Mouse (Mus musculus) liver, embryonic 14.5 days (tissue): ENCODE data around the gene Nacc2. TPM values are rescaled to one million over a fixed set of nuclear protein-coding genes. Genes with fewer than 3 reads are reported as not detected.

ENCODE experiments used
- ATAC-seq: fragments of 200-750 bp; cut with Nextera tagmentation; 2 replicates; pipeline ENCODE4 v1.8.0; 2017; ENCODE audit warnings: moderate number of reproducible peaks, mild to moderate bottlenecking, moderate library complexity; ENCODE audit not compliant: insufficient read depth
- DNase-seq, 3 experiments: peaks; one replicate each; pipeline ENCODE4 v3.0.0-alpha.2; 2012 to 2013; ENCODE audit warnings: low read depth in 3 of 3, low spot score in 3 of 3
- H3K27ac ChIP-seq: fragments of 300-500 bp; sonication (generic); 2 replicates; pipeline ENCODE4 v1.5.1; 2014; ENCODE audit warnings: moderate library complexity, mild to moderate bottlenecking, control low read depth, inconsistent platforms
- H3K27me3 ChIP-seq: fragments of 300-500 bp; sonication (generic); 2 replicates; pipeline ENCODE4 v1.6.1; 2014; ENCODE audit warnings: mild to moderate bottlenecking, low read length, moderate library complexity; ENCODE audit not compliant: control insufficient read depth, insufficient read depth
- H3K36me3 ChIP-seq: fragments of 300-500 bp; sonication (generic); replicated peaks from 2 replicates; pipeline ENCODE4 v1.6.1; 2014; ENCODE audit warnings: low read depth; ENCODE audit not compliant: control insufficient read depth, insufficient read depth
- H3K4me1 ChIP-seq, 2 experiments: fragments of 200-500 bp in 1 of 2; fragments of 300-500 bp in 1 of 2; sonication (generic) in 1 of 2; replicated peaks; 2 replicates each; pipeline ENCODE4 v1.6.1; 2012 to 2014; ENCODE audit warnings: antibody characterized with exemption in 1 of 2, inconsistent platforms in 1 of 2, low read length in 1 of 2; ENCODE audit not compliant: control insufficient read depth in 2 of 2, insufficient read depth in 2 of 2
- H3K4me2 ChIP-seq: fragments of 300-500 bp; sonication (generic); 2 replicates; pipeline ENCODE4 v1.6.1; 2014; ENCODE audit warnings: low read depth, mild to moderate bottlenecking, control low read depth, moderate library complexity
- H3K4me3 ChIP-seq, 2 experiments: fragments of 200-500 bp in 1 of 2; fragments of 300-500 bp in 1 of 2; sonication (generic) in 1 of 2; 2 replicates each; pipeline ENCODE4 v1.5.1; 2012 to 2014; ENCODE audit warnings: low read depth in 2 of 2, low read length in 2 of 2, mild to moderate bottlenecking in 2 of 2, control low read depth in 1 of 2, inconsistent platforms in 1 of 2, moderate library complexity in 1 of 2; ENCODE audit not compliant: insufficient read depth in 1 of 2
- H3K9ac ChIP-seq: fragments of 300-500 bp; sonication (generic); replicated peaks from 2 replicates; pipeline ENCODE4 v1.6.1; 2014; ENCODE audit warnings: mild to moderate bottlenecking, control low read depth, moderate library complexity
- H3K9me3 ChIP-seq: fragments of 300-500 bp; sonication (generic); 2 replicates; pipeline ENCODE4 v1.6.1; 2016; ENCODE audit warnings: low read length, mixed read lengths; ENCODE audit not compliant: control insufficient read depth
- CTCF ChIP-seq: IDR thresholded peaks from 2 replicates; pipeline ENCODE4 v1.5.1; 2016; ENCODE audit warnings: antibody characterized with exemption, low read depth, control low read depth
- EP300 ChIP-seq: IDR thresholded peaks from 2 replicates; pipeline ENCODE4 v1.6.1; 2016; ENCODE audit warnings: antibody characterized with exemption, low read depth
- WGBS: fragments of 180-500 bp; shearing (Covaris S2); extraction: QIAGEN DNeasy Blood & Tissue Kit; methylation state at CpG from one replicate; pipeline ENCODE4 v1.1.7; 2014; ENCODE audit not compliant: insufficient replicate concordance; 5-methylcytosine and 5-hydroxymethylcytosine counted together
- polyA plus RNA-seq, 2 experiments: library from polyadenylated mRNA; depleted of rRNA in 1 of 2; stranded (reverse) in 1 of 2; unstranded in 1 of 2; fragments of >200 nt; fragmentation: Nextera tagmentation in 1 of 2; extraction: Ambion mirVana in 1 of 2; gene quantifications; 2 replicates each; pipeline versions ENCODE4 v1.2.1 to v1.2.3; 2012 to 2014

The Nacc2 gene
- polyA plus RNA-seq, 2 experiments, result 1.4 to 2.4 TPM

DNA sequence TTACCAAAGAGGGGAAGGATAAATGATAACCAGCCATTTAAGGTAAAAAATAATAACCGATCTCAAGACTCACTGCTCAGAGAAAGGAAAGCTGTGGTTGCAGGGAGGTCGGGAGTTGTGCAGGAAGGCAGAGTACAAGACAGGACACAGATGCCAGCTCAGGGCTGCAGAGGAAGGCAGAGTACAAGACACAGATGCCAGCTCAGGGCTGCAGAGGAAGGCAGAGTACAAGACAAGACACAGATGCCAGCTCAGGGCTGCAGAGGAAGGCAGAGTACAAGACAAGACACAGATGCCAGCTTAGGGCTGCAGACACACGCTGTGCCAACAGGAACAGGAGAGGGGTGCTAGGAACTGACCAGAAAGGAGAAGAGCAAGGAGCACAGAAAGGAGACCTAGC, 42.2 kb downstream of the Nacc2 start:
- DNase-seq (no peak), ATAC-seq (no peak)
- H3K9me3 ChIP-seq, result no peaks in the 10 kb centered on the region
- H3K4me2 ChIP-seq, result no peak overlapping the region
- H3K4me3 ChIP-seq, result no peak overlapping the region
- peaks cover 0 to under 1% of the 10 kb centered on the region in 2 experiments; a peak in 2 of 4 replicates for H3K4me1 ChIP-seq
- WGBS, result 51% methylated on average over 3 of the region's 3 CpGs
- no peak overlapping the region for H3K9ac ChIP-seq
- no peak for TF ChIP-seq CTCF
- H3K36me3 ChIP-seq, result no peaks in the 10 kb centered on the region
- no peaks in the 10 kb centered on the region for H3K27me3 ChIP-seq
- no peak overlapping the region for H3K27ac ChIP-seq

- Histone ChIP-seq H3K9ac (no peak overlapping the region), H3K4me2 (no peak overlapping the region), H3K4me1 (no peaks in the 10 kb centered on the region), H3K9me3 (no peaks in the 10 kb centered on the region), H3K27me3 (no peaks in the 10 kb centered on the region), H3K4me3 (no peak overlapping the region), H3K36me3 (no peaks in the 10 kb centered on the region), H3K27ac (no peak overlapping the region)
- WGBS, result 72% methylated on average over 4 of the region's 4 CpGs
- DNase-seq (no peak), ATAC-seq (no peak)
- TF ChIP-seq EP300 (no peak), CTCF (no peak)
These were observed 43.6 kb downstream of the Nacc2 start for GRCm38 (mm10) chr2:26079409-26079808.

DNA sequence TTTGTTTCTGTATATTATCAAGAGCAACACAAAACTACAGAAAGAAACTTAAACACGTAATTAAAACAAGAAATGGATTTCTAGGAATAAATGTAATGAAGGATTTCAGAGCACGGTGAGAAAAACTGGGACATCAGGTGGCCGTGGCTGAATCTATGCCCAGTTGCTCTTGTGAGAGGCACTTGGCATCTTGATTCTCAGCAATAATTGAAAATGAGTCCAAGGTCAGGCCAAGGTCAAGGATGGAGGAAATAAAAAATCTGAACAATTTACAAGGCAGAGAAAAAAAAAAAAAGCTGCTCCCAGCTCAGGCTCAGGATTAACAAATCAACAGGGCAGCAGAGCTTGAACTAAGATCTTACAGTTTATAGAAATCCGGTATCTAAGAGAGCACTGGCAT, 46.0 kb downstream of the Nacc2 start:
- DNase-seq (no peak), ATAC-seq (no peak)
- no peaks in the 10 kb centered on the region for H3K36me3 ChIP-seq
- H3K4me1 ChIP-seq, result no peaks in the 10 kb centered on the region
- WGBS, result 75% methylated on average over 4 of the region's 4 CpGs
- no peak overlapping the region for H3K4me3 ChIP-seq
- H3K27ac ChIP-seq, result no peak overlapping the region
- no peaks in the 10 kb centered on the region for H3K9me3 ChIP-seq
- H3K9ac ChIP-seq, result no peak overlapping the region
- H3K4me2 ChIP-seq, result no peak overlapping the region
- TF ChIP-seq CTCF, result no peak
- TF ChIP-seq EP300, result no peak
- H3K27me3 ChIP-seq, result no peaks in the 10 kb centered on the region

- H3K9ac ChIP-seq, result no peak overlapping the region
- no peak for DNase-seq
- H3K9me3 ChIP-seq, result no peaks in the 10 kb centered on the region
- no peak overlapping the region for H3K27ac ChIP-seq
- no peak for ATAC-seq
- WGBS, result 39% methylated on average over 2 of the region's 2 CpGs
- no peaks in the 10 kb centered on the region for H3K27me3 ChIP-seq
- H3K4me3 ChIP-seq, result no peak overlapping the region
- no peak overlapping the region for H3K4me2 ChIP-seq
- TF ChIP-seq EP300, result no peak
- TF ChIP-seq CTCF, result no peak
- H3K4me1 ChIP-seq, result no peaks in the 10 kb centered on the region
- H3K36me3 ChIP-seq, result no peaks in the 10 kb centered on the region
These were observed 46.9 kb downstream of the Nacc2 start for GRCm38 (mm10) chr2:26076121-26076520.

DNA sequence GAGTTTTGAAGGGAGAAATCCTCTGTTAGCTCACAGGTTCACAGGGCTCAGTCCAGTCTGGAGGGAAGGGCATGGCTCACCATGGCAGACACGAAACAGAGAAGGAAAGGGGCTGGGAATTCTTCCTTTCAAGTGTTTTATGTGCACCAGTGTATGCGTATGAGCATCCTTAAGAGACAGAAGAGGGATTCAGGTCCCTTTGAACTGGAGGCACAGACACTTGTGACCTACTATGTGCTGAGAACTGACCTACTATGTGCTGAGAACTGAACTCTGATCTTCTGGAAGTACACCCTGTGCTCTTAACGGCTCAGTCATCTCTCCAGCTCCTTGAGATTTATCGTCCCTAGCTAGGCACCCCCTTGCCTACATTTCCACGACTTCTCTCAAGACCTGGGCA, 48.5 kb downstream of the Nacc2 start:
- Histone ChIP-seq H3K27ac (no peak overlapping the region), H3K4me2 (no peak overlapping the region), H3K9me3 (no peaks in the 10 kb centered on the region), H3K9ac (no peak overlapping the region), H3K36me3 (no peaks in the 10 kb centered on the region), H3K4me1 (no peaks in the 10 kb centered on the region), H3K4me3 (no peak overlapping the region), H3K27me3 (no peaks in the 10 kb centered on the region)
- DNase-seq (no peak), ATAC-seq (no peak)
- WGBS, result 75% methylated on average over 5 of the region's 5 CpGs
- TF ChIP-seq EP300, result no peak
- no peak for TF ChIP-seq CTCF
